Mouse (Mus musculus) kidney, embryonic 15.5 days (tissue): ENCODE measurements around the gene Nbea. TPM values are rescaled to one million over a fixed set of nuclear protein-coding genes. Genes with fewer than 3 reads are reported as not detected.

Experiments
- ATAC-seq: fragments of 200-750 bp; cut with Nextera tagmentation; replicated peaks from 2 replicates; pipeline ENCODE4 v1.8.0; 2017; ENCODE audit warnings: moderate TSS enrichment; ENCODE audit not compliant: low FRiP score
- H3K27ac ChIP-seq: fragments of 300-500 bp; sonication (generic); 2 replicates; pipeline ENCODE4 v1.5.1; 2015; ENCODE audit warnings: mild to moderate bottlenecking, inconsistent platforms
- H3K27me3 ChIP-seq: fragments of 300-500 bp; sonication (generic); 2 replicates; pipeline ENCODE4 v1.6.1; 2015; ENCODE audit warnings: inconsistent platforms
- H3K36me3 ChIP-seq: fragments of 300-500 bp; sonication (generic); 2 replicates; pipeline ENCODE4 v1.6.1; 2015; ENCODE audit warnings: inconsistent platforms
- H3K4me1 ChIP-seq: fragments of 300-500 bp; sonication (generic); 2 replicates; pipeline ENCODE4 v1.6.1; 2015; ENCODE audit warnings: inconsistent platforms
- H3K4me2 ChIP-seq: fragments of 300-500 bp; sonication (generic); 2 replicates; pipeline ENCODE4 v1.6.1; 2015; ENCODE audit warnings: moderate library complexity, mild to moderate bottlenecking, inconsistent platforms
- H3K4me3 ChIP-seq: fragments of 300-500 bp; sonication (generic); replicated peaks from 2 replicates; pipeline ENCODE4 v1.5.1; 2015; ENCODE audit warnings: mild to moderate bottlenecking, inconsistent platforms
- H3K9ac ChIP-seq: fragments of 300-500 bp; sonication (generic); 2 replicates; pipeline ENCODE4 v1.6.1; 2015; ENCODE audit warnings: mild to moderate bottlenecking, inconsistent platforms
- H3K9me3 ChIP-seq: fragments of 300-500 bp; sonication (generic); replicated peaks from 2 replicates; pipeline ENCODE4 v1.6.1; 2016; ENCODE audit warnings: inconsistent platforms
- WGBS: fragments of 180-500 bp; shearing (Covaris S2); methylation state at CpG from one replicate; pipeline ENCODE4 v1.1.7; 2015; ENCODE audit warnings: mixed read lengths; 5-methylcytosine and 5-hydroxymethylcytosine counted together
- polyA plus RNA-seq: library from polyadenylated mRNA; unstranded; fragments of >200 nt; fragmentation: Nextera tagmentation; extraction: Ambion mirVana; gene quantifications from 2 replicates; pipeline ENCODE4 v1.2.1, GENCODE M21; 2015

The Nbea gene
- polyA plus RNA-seq, 1 experiment from 2014 or later: 8.1 TPM

DNA sequence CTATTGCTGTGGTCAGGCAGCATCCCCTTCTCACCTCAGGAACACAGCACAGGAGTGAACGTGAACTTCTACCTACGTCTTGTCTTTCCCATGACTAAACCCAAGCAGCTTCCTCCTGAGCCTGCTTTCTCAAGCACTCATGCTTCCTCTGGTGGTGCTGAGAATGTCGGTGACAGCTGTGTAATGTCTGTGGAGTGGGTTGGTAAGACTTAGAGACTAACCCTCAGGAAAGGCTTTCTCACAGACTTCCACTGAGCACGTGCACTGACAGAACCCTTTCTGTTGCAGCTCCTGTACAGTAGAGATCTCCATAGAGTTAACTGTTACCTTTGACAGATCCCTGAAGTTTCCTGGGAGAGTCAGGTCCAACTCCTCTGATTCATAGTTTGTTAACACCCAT is 473.2 kb downstream of the Nbea start:
- Histone ChIP-seq H3K4me3 (no peak overlapping the region), H3K9ac (no peak overlapping the region), H3K4me1 (no peaks in the 10 kb centered on the region), H3K27me3 (no peaks in the 10 kb centered on the region), H3K27ac (no peak overlapping the region), H3K9me3 (no peaks in the 10 kb centered on the region), H3K4me2 (no peak overlapping the region), H3K36me3 (peaks cover 11% of the 10 kb centered on the region)
- 89% methylated on average over 4 of the region's 4 CpGs for WGBS
- no peak for ATAC-seq

DNA sequence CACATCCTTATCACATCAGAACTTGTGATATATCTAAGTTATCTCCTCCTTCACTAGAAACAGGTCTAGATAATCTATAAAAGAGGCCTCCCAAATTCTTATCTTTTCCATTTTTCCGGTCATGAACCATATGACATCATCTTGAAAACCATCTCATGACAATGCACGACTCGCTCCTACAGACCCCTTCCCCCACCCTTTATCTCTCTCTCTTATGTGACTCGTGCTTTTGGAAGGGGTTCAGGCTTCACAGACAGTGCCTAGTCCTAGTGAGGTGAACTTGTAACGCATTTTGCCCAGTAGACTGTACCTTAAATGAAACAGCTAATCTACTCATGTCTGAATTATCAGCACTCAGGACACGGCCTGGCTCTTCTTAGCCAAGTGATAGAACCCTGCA is 481.9 kb downstream of the Nbea start:
- ATAC-seq: no peak
- Histone ChIP-seq H3K27me3 (no peaks in the 10 kb centered on the region), H3K27ac (no peak overlapping the region), H3K4me1 (no peaks in the 10 kb centered on the region), H3K4me3 (no peak overlapping the region), H3K4me2 (no peak overlapping the region), H3K9ac (no peak overlapping the region), H3K9me3 (no peaks in the 10 kb centered on the region), H3K36me3 (no peaks in the 10 kb centered on the region)
- WGBS: 84% methylated on average over 6 of the region's 6 CpGs

- H3K4me1 ChIP-seq: no peaks in the 10 kb centered on the region
- H3K9me3 ChIP-seq: no peaks in the 10 kb centered on the region
- H3K4me2 ChIP-seq: no peak overlapping the region
- H3K9ac ChIP-seq: no peak overlapping the region
- ATAC-seq: no peak
- no peak overlapping the region for H3K4me3 ChIP-seq
- no peaks in the 10 kb centered on the region for H3K36me3 ChIP-seq
- H3K27ac ChIP-seq: no peak overlapping the region
- no peaks in the 10 kb centered on the region for H3K27me3 ChIP-seq
- 90% methylated on average over 2 of the region's 2 CpGs for WGBS
Measured at GRCm38 (mm10) chr3:55697174-55697573, 486.3 kb downstream of the Nbea start.

GRCm38 (mm10) chr3:55693073-55693472 is 490.4 kb downstream of the Nbea start:
- no peak overlapping the region for H3K27ac ChIP-seq
- no peaks in the 10 kb centered on the region for H3K36me3 ChIP-seq
- ATAC-seq: no peak
- H3K9ac ChIP-seq: no peak overlapping the region
- no peak overlapping the region for H3K4me3 ChIP-seq
- no peaks in the 10 kb centered on the region for H3K4me1 ChIP-seq
- H3K27me3 ChIP-seq: no peaks in the 10 kb centered on the region
- WGBS: 45% methylated on average over 4 of the region's 4 CpGs
- no peak overlapping the region for H3K4me2 ChIP-seq
- H3K9me3 ChIP-seq: no peaks in the 10 kb centered on the region

DNA sequence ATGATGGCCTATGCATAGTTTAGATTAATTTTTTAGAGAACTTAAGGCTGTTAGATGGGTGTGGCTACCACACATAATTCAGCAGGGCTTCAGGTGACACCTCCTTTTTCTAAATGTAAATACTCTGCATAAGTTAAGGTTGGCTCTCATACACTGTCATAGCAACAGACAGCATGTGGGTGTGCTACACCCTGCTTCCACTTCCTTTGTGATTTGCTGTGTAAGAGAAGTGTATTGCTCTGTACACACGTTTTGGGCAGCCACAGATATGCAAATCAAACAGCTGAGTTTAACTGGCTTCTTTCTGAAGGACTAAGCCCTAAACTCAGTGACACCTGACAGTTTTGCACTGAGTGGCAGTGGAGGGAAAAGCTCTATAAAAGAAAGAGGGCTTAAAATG is 495.4 kb downstream of the Nbea start:
- Histone ChIP-seq H3K4me3 (no peak overlapping the region), H3K27me3 (no peaks in the 10 kb centered on the region), H3K27ac (no peak overlapping the region), H3K36me3 (no peaks in the 10 kb centered on the region), H3K4me2 (no peak overlapping the region), H3K9me3 (no peaks in the 10 kb centered on the region), H3K9ac (no peak overlapping the region), H3K4me1 (no peaks in the 10 kb centered on the region)
- WGBS: 44% methylated on average over 1 of the region's 1 CpGs
- no peak for ATAC-seq

DNA sequence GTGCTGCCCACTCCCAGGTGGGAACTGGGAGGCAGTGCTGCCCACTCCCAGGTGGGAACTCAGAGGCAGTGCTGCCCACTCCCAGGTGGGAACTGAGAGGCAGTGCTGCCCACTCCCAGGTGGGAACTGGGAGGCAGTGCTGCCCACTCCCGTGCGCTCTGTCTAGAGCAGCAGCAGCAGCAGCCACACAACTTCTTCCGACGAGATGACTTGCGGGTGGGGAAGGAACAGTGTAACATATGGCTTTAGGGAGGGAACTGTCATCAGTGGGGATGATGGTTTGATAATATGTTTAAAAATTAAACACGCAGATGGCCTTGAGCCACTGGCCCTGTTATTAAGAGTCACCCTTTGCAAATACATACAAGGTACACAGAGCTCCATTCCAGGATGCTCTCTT is 496.5 kb downstream of the Nbea start:
- Histone ChIP-seq H3K9me3 (no peaks in the 10 kb centered on the region), H3K36me3 (no peaks in the 10 kb centered on the region), H3K27ac (no peak overlapping the region), H3K4me3 (no peak overlapping the region), H3K27me3 (no peaks in the 10 kb centered on the region), H3K4me2 (no peak overlapping the region), H3K9ac (no peak overlapping the region), H3K4me1 (no peaks in the 10 kb centered on the region)
- ATAC-seq: no peak
- WGBS: 68% methylated on average over 6 of the region's 6 CpGs

GRCm38 (mm10) chr3:55685627-55686026 is 497.9 kb downstream of the Nbea start:
- Histone ChIP-seq H3K9ac (no peak overlapping the region), H3K36me3 (no peaks in the 10 kb centered on the region), H3K4me3 (no peak overlapping the region), H3K9me3 (no peaks in the 10 kb centered on the region), H3K4me2 (no peak overlapping the region), H3K27me3 (no peaks in the 10 kb centered on the region), H3K27ac (no peak overlapping the region), H3K4me1 (no peaks in the 10 kb centered on the region)
- ATAC-seq: no peak
- 28% methylated on average over 6 of the region's 6 CpGs for WGBS

GRCm38 (mm10) chr3:55684892-55685291 is 498.6 kb downstream of the Nbea start:
- Histone ChIP-seq H3K9me3 (no peaks in the 10 kb centered on the region), H3K4me1 (no peaks in the 10 kb centered on the region), H3K9ac (no peak overlapping the region), H3K4me2 (no peak overlapping the region), H3K27me3 (no peaks in the 10 kb centered on the region), H3K4me3 (no peak overlapping the region), H3K27ac (no peak overlapping the region), H3K36me3 (no peaks in the 10 kb centered on the region)
- WGBS: 42% methylated on average over 4 of the region's 4 CpGs
- ATAC-seq: no peak

DNA sequence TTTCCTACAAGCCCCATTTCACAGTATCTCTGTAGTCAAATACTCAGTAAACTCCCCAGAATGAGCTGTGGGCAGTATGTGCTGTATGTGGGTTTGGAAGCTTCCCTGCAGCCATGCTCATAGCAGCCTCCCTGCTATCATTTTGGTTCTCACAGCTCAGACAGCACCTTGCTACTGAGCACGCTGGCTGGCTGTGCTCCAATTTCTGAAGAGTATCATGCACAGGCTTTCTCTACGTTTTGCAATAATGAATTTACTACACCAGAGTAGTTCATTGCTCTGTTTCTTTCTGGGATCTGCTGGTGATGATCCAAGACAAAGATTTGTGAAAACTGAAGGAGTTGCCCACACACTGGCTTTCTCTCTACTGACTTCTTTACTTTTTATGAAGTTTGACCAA is 505.8 kb downstream of the Nbea start:
- Histone ChIP-seq H3K9ac (no peak overlapping the region), H3K27ac (no peak overlapping the region), H3K4me3 (no peak overlapping the region), H3K9me3 (no peaks in the 10 kb centered on the region), H3K4me1 (no peaks in the 10 kb centered on the region), H3K27me3 (no peaks in the 10 kb centered on the region), H3K36me3 (no peaks in the 10 kb centered on the region), H3K4me2 (no peak overlapping the region)
- ATAC-seq: no peak
- 69% methylated on average over 2 of the region's 2 CpGs for WGBS

DNA sequence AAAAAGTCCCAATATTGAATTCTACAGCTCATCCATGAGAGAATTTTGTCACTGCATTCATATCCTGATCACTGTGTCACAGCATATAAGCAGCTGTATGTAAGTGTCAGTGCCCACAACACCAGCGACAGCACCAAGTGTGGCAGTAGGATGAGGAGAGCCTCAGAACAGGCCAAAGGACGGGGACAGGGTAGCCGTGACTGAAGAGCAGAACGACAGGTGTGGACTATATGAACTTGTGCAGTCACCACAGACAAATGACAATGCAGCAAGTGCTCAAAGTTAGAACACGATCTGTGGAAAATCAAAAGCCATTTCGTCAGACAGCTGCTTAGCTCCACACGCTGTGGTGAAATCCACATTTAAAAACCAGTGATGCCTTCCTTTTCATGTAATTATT is 509.3 kb downstream of the Nbea start:
- H3K9me3 ChIP-seq: no peaks in the 10 kb centered on the region
- WGBS: 90% methylated on average over 7 of the region's 7 CpGs
- ATAC-seq: no peak
- H3K4me2 ChIP-seq: no peak overlapping the region
- H3K4me1 ChIP-seq: no peaks in the 10 kb centered on the region
- no peak overlapping the region for H3K9ac ChIP-seq
- H3K27ac ChIP-seq: no peak overlapping the region
- H3K27me3 ChIP-seq: no peaks in the 10 kb centered on the region
- no peaks in the 10 kb centered on the region for H3K36me3 ChIP-seq
- H3K4me3 ChIP-seq: no peak overlapping the region

DNA sequence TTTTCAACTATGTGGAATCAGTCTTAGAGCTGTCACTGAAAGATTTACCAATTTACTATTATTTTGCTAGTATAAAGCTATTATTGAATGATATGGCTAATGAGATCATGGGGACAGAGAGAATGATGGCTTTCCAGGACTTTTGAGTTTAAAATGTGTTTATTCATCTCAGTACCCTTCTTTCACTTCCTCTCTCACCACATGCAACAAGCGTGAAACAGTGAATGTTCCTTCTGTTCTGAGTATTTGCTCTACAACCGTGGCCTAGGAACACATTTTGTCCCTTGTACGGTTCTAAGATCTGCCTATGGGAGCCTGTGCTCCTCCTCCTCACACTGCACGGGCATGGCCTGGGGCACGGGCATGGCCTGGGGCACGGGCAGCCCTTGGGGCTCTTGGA is 516.5 kb downstream of the Nbea start:
- Histone ChIP-seq H3K27me3 (no peaks in the 10 kb centered on the region), H3K9ac (no peak overlapping the region), H3K9me3 (no peaks in the 10 kb centered on the region), H3K4me2 (no peak overlapping the region), H3K4me1 (no peaks in the 10 kb centered on the region), H3K4me3 (no peak overlapping the region), H3K27ac (no peak overlapping the region), H3K36me3 (no peaks in the 10 kb centered on the region)
- no peak for ATAC-seq
- WGBS: 81% methylated on average over 6 of the region's 6 CpGs

GRCm38 (mm10) chr3:55665928-55666327 is 517.6 kb downstream of the Nbea start:
- H3K36me3 ChIP-seq: no peaks in the 10 kb centered on the region
- no peak for ATAC-seq
- H3K4me3 ChIP-seq: no peak overlapping the region
- no peak overlapping the region for H3K4me2 ChIP-seq
- H3K4me1 ChIP-seq: no peaks in the 10 kb centered on the region
- no peak overlapping the region for H3K9ac ChIP-seq
- no peak overlapping the region for H3K27ac ChIP-seq
- no peaks in the 10 kb centered on the region for H3K27me3 ChIP-seq
- 62% methylated on average over 5 of the region's 5 CpGs for WGBS
- H3K9me3 ChIP-seq: no peaks in the 10 kb centered on the region

- Histone ChIP-seq H3K4me1 (no peaks in the 10 kb centered on the region), H3K4me3 (no peak overlapping the region), H3K27ac (no peak overlapping the region), H3K36me3 (no peaks in the 10 kb centered on the region), H3K9me3 (no peaks in the 10 kb centered on the region), H3K27me3 (no peaks in the 10 kb centered on the region), H3K4me2 (no peak overlapping the region), H3K9ac (no peak overlapping the region)
- no peak for ATAC-seq
- WGBS: 82% methylated on average over 3 of the region's 3 CpGs
Measured at GRCm38 (mm10) chr3:55664713-55665112, 518.8 kb downstream of the Nbea start.
